Mouse (Mus musculus) cerebellum, postnatal 14 days (tissue): ENCODE results near the gene Gm10197.

ENCODE experiments used
- DNase-seq, 2 experiments: peaks; one replicate each; pipeline ENCODE4 v3.0.0; 2021; ENCODE audit warnings: mixed read lengths in 2 of 2

Gene Gm10197

DNA sequence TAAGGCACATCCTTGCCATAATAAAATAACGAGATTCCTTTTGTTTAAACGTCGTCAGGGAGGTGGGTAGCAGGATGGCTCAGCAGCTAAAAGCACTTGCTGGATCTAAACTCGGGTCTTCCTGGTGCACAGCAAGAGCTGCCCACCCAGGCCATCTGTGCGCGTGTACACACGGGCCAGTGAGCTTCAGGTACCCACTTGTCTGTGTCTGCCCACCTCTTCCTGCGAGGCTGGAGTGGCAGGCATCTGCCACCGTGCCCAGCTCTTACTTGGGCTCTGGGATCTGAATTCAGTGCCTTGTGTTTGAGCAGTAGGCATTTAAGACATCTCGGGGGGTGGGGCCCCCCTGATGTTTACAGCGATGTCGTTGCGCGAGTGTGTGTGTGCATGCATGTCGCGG lies 16.5 kb downstream of the Gm10197 start:
- DNase-seq, result peak; percentile 71 to 83

- DNase-seq, result peak; percentile 51 to 59
These were observed 17.1 kb downstream of the Gm10197 start for GRCm38 (mm10) chr19:53354271-53355000.

- DNase-seq, result no peak
These were observed 17.7 kb downstream of the Gm10197 start for GRCm38 (mm10) chr19:53353864-53354263.

GRCm38 (mm10) chr19:53345766-53346165 lies 25.8 kb downstream of the Gm10197 start:
- no peak for DNase-seq

DNA sequence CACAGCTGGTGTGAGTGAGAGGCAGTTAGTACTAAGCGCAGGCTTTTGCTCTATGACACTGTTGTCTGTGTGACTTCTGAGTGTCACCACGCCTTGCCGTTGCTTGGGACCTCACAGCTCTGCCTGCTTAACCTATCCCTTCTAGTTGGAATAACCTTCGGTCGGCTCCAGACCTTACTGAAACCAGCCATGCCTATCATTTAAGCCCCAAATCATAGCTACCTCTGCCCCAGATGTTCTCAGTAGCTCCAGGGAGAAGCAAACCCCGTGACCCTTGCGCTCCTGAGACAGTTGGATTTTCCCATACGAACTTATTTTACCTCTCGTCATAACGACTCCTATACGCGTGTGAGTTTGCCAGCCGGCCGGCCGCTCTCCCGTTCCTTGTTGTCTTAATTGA lies 27.5 kb downstream of the Gm10197 start:
- DNase-seq, result no peak

GRCm38 (mm10) chr19:53343174-53343881 lies 28.2 kb downstream of the Gm10197 start:
- DNase-seq, result no peak

DNA sequence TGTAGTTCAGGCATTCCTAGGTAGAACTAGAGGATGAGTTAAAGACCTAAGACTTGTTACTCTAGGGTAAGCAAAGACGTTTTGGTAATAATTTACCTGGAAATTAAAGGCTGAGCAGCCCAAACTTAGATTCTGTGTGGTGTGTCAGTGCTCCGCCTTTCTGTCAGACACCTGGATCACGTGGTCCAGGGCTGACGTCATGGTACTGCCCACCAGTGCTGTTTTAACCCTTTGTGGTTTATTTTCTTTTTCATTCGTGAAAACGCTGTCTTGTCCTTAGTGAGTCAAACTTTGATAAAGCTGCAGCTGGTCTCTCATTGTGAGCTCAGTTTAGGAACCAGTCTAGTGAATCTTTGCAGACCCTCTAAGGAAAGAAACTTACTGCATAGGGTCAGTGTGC lies 31.1 kb downstream of the Gm10197 start:
- peak in 1 of 2 experiments; percentile 65 for DNase-seq

GRCm38 (mm10) chr19:53335241-53335640 lies 36.3 kb downstream of the Gm10197 start:
- DNase-seq, result no peak

- no peak for DNase-seq
These were observed 37.8 kb downstream of the Gm10197 start for GRCm38 (mm10) chr19:53333730-53334129.

GRCm38 (mm10) chr19:53331882-53332500 lies 39.6 kb downstream of the Gm10197 start:
- no peak for DNase-seq

- peak; percentile 73 to 74 for DNase-seq
These were observed 41.6 kb downstream of the Gm10197 start for GRCm38 (mm10) chr19:53329992-53330381.

DNA sequence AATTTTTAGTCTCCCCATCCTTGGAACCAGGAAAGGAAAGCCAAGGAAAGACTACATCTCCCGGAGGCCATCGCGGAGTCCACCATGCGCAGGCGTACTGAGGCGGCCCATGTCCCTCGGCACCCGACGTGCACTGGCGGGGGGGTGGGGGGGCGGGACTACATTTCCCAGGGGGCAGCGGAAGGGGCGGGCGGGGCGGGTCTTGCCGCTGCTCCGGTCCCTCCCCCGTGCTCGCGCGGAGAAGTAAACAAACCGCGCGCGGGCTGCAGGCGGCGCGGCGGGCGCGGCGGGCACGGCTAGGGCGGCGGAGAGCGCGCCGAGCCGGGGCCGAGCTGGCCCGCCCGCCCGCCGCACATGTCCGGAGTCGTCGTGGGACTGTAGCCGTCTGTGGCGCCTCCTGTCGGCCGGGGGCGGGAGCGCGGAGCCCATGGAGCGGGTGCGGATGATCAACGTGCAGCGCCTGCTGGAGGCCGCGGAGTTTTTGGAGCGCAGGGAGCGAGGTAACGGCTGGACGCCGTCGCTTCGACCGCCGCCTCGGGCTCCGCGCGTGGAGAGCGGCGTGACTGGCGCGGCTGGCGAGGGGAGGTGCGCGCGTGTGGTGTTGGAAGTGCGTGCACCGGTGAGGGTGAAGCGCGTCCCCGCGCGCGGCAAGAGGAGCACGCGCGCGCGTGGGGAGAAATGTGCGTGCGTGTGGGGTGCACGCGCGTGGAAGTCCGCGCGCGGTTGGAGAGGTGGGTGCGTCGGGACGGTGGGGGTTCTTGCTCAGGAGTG lies 42.2 kb downstream of the Gm10197 start:
- peak; percentile 94 to 96 for DNase-seq

- DNase-seq, result no peak
These were observed 43.5 kb downstream of the Gm10197 start for GRCm38 (mm10) chr19:53328116-53328515.

- peak; percentile 63 to 69 for DNase-seq
These were observed 45.8 kb downstream of the Gm10197 start for GRCm38 (mm10) chr19:53325578-53326295.

GRCm38 (mm10) chr19:53324866-53325265 lies 46.7 kb downstream of the Gm10197 start:
- no peak for DNase-seq

GRCm38 (mm10) chr19:53322438-53323048 lies 49.0 kb downstream of the Gm10197 start:
- DNase-seq, result no peak
